Mouse (Mus musculus) forebrain, embryonic 16.5 days (tissue): ENCODE results near the gene Antxr1. TPM values are rescaled to one million over a fixed set of nuclear protein-coding genes. Genes with fewer than 3 reads are reported as not detected.
A peak's percentile ranks its signal among the peaks of the same experiment; 100 is the strongest.

Experiments used
- ATAC-seq: fragments of 200-750 bp; cut with Nextera tagmentation; 2 replicates; pipeline ENCODE4 v1.8.0; 2017; ENCODE audit warnings: mild to moderate bottlenecking, moderate library complexity
- H3K27ac ChIP-seq: fragments of 300-500 bp; sonication (generic); 2 replicates; pipeline ENCODE4 v1.5.1; 2014; ENCODE audit warnings: low read length, control low read depth
- H3K27me3 ChIP-seq: fragments of 300-500 bp; sonication (generic); replicated peaks from 2 replicates; pipeline ENCODE4 v1.6.1; 2014; ENCODE audit warnings: low read length; ENCODE audit not compliant: control insufficient read depth, insufficient read depth
- H3K36me3 ChIP-seq: fragments of 300-500 bp; sonication (generic); 2 replicates; pipeline ENCODE4 v1.6.1; 2014; ENCODE audit not compliant: control insufficient read depth, insufficient read depth
- H3K4me1 ChIP-seq: fragments of 300-500 bp; sonication (generic); replicated peaks from 2 replicates; pipeline ENCODE4 v1.6.1; 2014; ENCODE audit warnings: low read length; ENCODE audit not compliant: control insufficient read depth, insufficient read depth
- H3K4me2 ChIP-seq: fragments of 300-500 bp; sonication (generic); 2 replicates; pipeline ENCODE4 v1.6.1; 2014; ENCODE audit warnings: mild to moderate bottlenecking, low read length, control low read depth
- H3K4me3 ChIP-seq: fragments of 300-500 bp; sonication (generic); replicated peaks from 2 replicates; pipeline ENCODE4 v1.5.1; 2014; ENCODE audit warnings: mild to moderate bottlenecking, low read length, control low read depth
- H3K9ac ChIP-seq: fragments of 300-500 bp; sonication (generic); replicated peaks from 2 replicates; pipeline ENCODE4 v1.6.1; 2014; ENCODE audit warnings: low read depth, low read length, control low read depth
- H3K9me3 ChIP-seq: fragments of 300-500 bp; sonication (generic); 2 replicates; pipeline ENCODE4 v1.6.1; 2016; ENCODE audit warnings: low read length; ENCODE audit not compliant: control insufficient read depth
- WGBS: fragments of 180-500 bp; shearing (Covaris S2); extraction: QIAGEN DNeasy Blood & Tissue Kit; methylation state at CpG from one replicate; pipeline ENCODE4 v1.1.7; 2014; 5-methylcytosine and 5-hydroxymethylcytosine counted together
- polyA plus RNA-seq: library from polyadenylated mRNA; unstranded; fragments of >200 nt; fragmentation: Nextera tagmentation; extraction: Ambion mirVana; gene quantifications from 2 replicates; pipeline ENCODE4 v1.2.1, GENCODE M21; 2015

Gene Antxr1
- 3.1 and 3.2 TPM in 2 replicates for polyA plus RNA-seq

DNA sequence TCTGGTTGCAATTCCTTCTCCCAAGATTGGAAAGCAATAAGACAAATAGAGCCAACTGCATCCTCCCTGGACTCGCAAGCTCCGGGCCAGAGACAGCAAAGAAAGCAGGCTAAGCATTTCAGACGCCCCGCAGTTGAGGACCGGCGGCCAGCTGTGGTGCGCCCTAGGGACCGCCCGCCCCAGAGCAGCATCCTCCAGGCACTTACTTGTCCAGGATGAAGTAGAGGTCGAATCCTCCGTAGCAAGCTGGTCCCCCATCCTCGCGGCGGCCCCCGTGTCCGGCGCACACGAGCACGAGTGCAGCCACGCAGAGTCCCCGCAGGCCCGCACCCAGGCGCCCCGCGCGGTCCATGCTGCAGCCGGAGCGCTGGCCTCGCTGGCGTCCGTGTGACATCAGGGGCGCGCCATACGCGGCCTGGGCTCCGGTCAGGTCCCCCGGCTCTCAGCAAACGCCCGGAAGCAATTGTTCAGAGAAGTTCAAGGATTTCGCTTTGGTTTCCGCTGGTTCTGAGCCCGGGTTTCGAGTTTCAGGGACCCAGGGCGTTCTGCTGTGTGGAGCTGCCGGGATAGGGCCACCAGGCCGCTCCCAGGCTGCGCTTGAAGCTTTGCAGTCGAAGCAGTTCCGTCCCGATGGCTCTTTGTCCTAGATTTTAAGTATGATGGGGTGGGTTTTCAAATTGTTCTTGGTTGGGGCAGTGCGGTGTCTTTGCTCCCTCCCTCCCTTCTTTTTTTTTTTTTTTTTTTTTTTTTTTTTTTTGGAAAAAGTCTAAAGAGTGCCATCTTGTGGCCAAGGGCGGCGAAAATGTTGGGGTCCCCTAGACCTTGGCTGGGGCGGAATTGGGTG, at the start of gene Antxr1:
TSS of gene Antxr1 (minus strand) at position 731 of the 844 bp plus-strand sequence.
- Histone ChIP-seq H3K27ac (peak within 1 kb of the TSS; percentile 5; the same call in 1 of the 2 replicates), H3K27me3 (no peaks in the 10 kb centered on the region), H3K9me3 (no peaks in the 10 kb centered on the region), H3K9ac (peak within 1 kb of the TSS; percentile 78), H3K36me3 (no peaks in the 10 kb centered on the region), H3K4me2 (peak within 1 kb of the TSS; percentile 98), H3K4me3 (peak within 1 kb of the TSS; percentile 82), H3K4me1 (peaks cover 18% of the 10 kb centered on the region)
- WGBS, result under 1% methylated on average over 54 of the region's 54 CpGs
- peak; percentile 71 for ATAC-seq

GRCm38 (mm10) chr6:87384761-87385160, 49.1 kb upstream of the Antxr1 start:
- H3K4me3 ChIP-seq, result no peak overlapping the region
- H3K4me1 ChIP-seq, result peaks cover 8% of the 10 kb centered on the region
- WGBS, result 50% methylated on average over 5 of the region's 6 CpGs
- no peak overlapping the region for H3K9ac ChIP-seq
- no peaks in the 10 kb centered on the region for H3K36me3 ChIP-seq
- H3K27ac ChIP-seq, result no peak overlapping the region
- no peak for ATAC-seq
- no peak overlapping the region for H3K4me2 ChIP-seq
- H3K9me3 ChIP-seq, result no peaks in the 10 kb centered on the region
- H3K27me3 ChIP-seq, result no peaks in the 10 kb centered on the region

DNA sequence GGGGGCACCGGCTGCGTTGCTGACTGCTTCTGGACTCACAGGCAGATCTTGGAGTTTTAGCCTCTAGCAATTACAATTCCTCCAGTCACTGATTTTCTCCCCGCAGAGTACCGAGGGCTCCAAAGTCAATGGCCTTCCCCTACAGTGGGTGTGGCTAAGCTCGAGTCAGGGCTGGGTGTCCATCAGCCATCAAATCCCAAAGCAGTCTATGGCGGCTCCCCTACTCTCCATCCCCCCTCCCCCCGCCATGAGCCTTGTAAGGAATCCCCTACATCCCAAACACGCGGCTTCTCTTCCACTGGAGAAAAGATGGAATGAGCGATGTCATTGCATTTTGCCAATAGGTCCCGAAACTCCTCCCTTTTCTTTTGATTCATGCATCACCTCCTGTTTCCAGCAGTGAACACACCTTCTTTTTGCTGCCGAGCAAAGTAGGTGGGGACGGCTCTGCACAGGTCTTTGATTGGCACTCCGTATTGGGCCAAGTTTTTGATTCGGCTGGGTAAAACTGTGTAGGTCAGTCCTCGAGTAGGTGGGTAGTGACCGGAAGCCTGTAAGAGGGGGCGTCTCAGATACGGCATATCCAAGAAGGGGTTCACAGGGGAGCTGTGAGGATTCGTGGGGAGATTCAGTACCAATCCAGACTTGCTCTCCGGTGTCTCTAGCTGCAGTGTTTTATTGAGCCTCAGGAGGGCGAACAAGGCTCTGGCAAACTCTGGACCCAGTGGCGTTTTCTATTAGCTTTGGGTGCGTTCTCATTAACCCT, 48.5 kb upstream of the Antxr1 start:
- no peaks in the 10 kb centered on the region for H3K9me3 ChIP-seq
- H3K27me3 ChIP-seq, result no peaks in the 10 kb centered on the region
- peak overlapping the region; percentile 43 for H3K4me3 ChIP-seq
- no peak overlapping the region for H3K27ac ChIP-seq
- WGBS, result 8% methylated on average over 24 of the region's 24 CpGs
- ATAC-seq, result peak; percentile 79
- H3K4me2 ChIP-seq, result peak overlapping the region; percentile 71
- peaks cover 8% of the 10 kb centered on the region for H3K4me1 ChIP-seq
- H3K36me3 ChIP-seq, result no peaks in the 10 kb centered on the region
- H3K9ac ChIP-seq, result peak overlapping the region; percentile 49

GRCm38 (mm10) chr6:87373057-87373456, 37.4 kb upstream of the Antxr1 start, which contains the start of gene Gkn2:
TSS of gene Gkn2 (plus strand) at chr6:87373357.
- WGBS, result 90% methylated on average over 9 of the region's 9 CpGs
- Histone ChIP-seq H3K4me1 (no peaks in the 10 kb centered on the region), H3K27me3 (no peaks in the 10 kb centered on the region), H3K27ac (no peak within 1 kb of the TSS), H3K36me3 (no peaks in the 10 kb centered on the region), H3K9me3 (no peaks in the 10 kb centered on the region), H3K9ac (no peak within 1 kb of the TSS), H3K4me3 (no peak within 1 kb of the TSS), H3K4me2 (no peak within 1 kb of the TSS)
- no peak for ATAC-seq

- ATAC-seq, result no peak
- no peaks in the 10 kb centered on the region for H3K36me3 ChIP-seq
- H3K9ac ChIP-seq, result no peak overlapping the region
- no peaks in the 10 kb centered on the region for H3K27me3 ChIP-seq
- no peak overlapping the region for H3K4me3 ChIP-seq
- H3K9me3 ChIP-seq, result no peaks in the 10 kb centered on the region
- 86% methylated on average over 5 of the region's 5 CpGs for WGBS
- no peak overlapping the region for H3K4me2 ChIP-seq
- no peak overlapping the region for H3K27ac ChIP-seq
- no peaks in the 10 kb centered on the region for H3K4me1 ChIP-seq
These were observed 33.6 kb upstream of the Antxr1 start for GRCm38 (mm10) chr6:87369223-87369622.

DNA sequence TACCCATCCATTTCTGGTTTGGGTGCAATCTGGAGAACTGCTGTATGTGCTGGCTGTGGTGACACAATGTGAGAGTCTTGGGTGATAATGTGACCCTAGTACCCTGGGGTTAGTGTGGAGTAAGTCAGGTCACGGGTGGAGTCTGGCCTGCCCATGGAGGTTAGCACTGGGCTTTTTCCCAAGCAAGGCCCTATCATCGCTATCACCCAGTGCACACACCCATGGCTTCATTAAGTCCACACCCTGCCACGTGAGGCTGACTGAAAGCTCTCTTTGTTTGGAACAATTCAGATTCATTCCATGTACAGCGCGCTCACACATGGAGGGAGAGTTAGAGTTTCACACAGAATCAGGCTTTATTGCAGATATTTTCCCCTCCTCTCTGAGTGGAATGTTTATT, 18.8 kb upstream of the Antxr1 start:
- Histone ChIP-seq H3K4me1 (no peaks in the 10 kb centered on the region), H3K9me3 (no peaks in the 10 kb centered on the region), H3K36me3 (no peaks in the 10 kb centered on the region), H3K4me2 (no peak overlapping the region), H3K27me3 (no peaks in the 10 kb centered on the region), H3K4me3 (no peak overlapping the region), H3K9ac (no peak overlapping the region), H3K27ac (no peak overlapping the region)
- no peak for ATAC-seq
- WGBS, result 45% methylated on average over 5 of the region's 5 CpGs

DNA sequence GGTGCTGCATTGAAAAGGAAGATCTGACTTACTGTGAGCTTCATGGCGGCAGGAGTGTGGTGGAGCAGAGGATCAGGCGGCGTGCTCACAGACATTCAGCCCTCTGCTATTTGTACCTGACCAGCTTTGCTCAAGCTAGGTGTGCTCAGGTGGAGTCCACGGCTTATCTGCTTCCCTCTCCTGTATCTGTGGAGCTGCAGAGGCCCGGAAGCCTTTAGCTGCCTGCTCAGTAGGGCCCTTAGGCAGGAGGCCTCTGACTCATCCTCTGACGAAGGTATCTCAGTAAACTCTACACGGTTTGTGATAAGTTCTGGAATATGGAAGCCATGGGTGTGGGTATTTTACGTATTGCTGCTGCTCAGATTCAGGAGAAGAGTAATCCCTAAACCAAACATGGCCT, 15.2 kb upstream of the Antxr1 start, which contains the start of gene Gkn1:
TSS of gene Gkn1 (minus strand) at position 114 of the 400 bp plus-strand sequence.
- H3K9ac ChIP-seq, result no peak within 1 kb of the TSS
- no peaks in the 10 kb centered on the region for H3K27me3 ChIP-seq
- no peaks in the 10 kb centered on the region for H3K9me3 ChIP-seq
- H3K4me3 ChIP-seq, result no peak within 1 kb of the TSS
- no peak within 1 kb of the TSS for H3K4me2 ChIP-seq
- no peaks in the 10 kb centered on the region for H3K4me1 ChIP-seq
- no peak within 1 kb of the TSS for H3K27ac ChIP-seq
- no peak for ATAC-seq
- no peaks in the 10 kb centered on the region for H3K36me3 ChIP-seq
- WGBS, result 92% methylated on average over 8 of the region's 8 CpGs

DNA sequence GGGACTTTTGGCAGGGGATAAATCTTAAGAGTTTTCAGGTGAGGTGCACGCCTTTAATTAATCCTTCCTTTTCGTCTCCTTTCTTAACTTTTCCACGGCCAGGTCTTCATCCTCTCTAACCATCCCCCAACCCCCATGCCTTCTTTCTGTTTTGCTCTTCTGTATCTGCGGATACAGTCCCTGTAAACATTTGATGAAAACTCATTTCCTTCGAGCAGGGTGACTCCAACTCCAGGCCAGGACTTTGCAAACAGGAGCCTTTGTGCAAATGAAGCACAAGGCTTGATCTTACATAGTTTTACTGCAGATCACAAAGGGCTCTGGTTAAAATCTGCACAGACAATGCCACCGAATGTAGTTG, 294 bp upstream of the Antxr1 start:
- Histone ChIP-seq H3K4me2 (peak overlapping the region; percentile 98; the same call in 1 of the 2 replicates), H3K9me3 (no peaks in the 10 kb centered on the region), H3K4me1 (peaks cover 18% of the 10 kb centered on the region), H3K36me3 (no peaks in the 10 kb centered on the region), H3K27ac (no peak overlapping the region), H3K9ac (no peak overlapping the region), H3K4me3 (no peak overlapping the region; the same call in 1 of the 2 replicates), H3K27me3 (no peaks in the 10 kb centered on the region)
- WGBS, result 31% methylated on average over 6 of the region's 6 CpGs
- peak; percentile 18 for ATAC-seq

GRCm38 (mm10) chr6:87334361-87335090, 1.1 kb downstream of the Antxr1 start:
- ATAC-seq, result peak; percentile 67
- H3K4me2 ChIP-seq, result peak overlapping the region; percentile 98
- no peaks in the 10 kb centered on the region for H3K9me3 ChIP-seq
- peaks cover 18% of the 10 kb centered on the region for H3K4me1 ChIP-seq
- peak overlapping the region; percentile 82 for H3K4me3 ChIP-seq
- H3K27me3 ChIP-seq, result no peaks in the 10 kb centered on the region
- WGBS, result 3% methylated on average over 11 of the region's 11 CpGs
- H3K27ac ChIP-seq, result no peak overlapping the region; the same call in 1 of the 2 replicates
- H3K36me3 ChIP-seq, result no peaks in the 10 kb centered on the region
- H3K9ac ChIP-seq, result peak overlapping the region; percentile 78
